Mouse (Mus musculus) forebrain, postnatal 0 days (tissue): ENCODE measurements around the gene Zfp618. TPM values are rescaled to one million over a fixed set of nuclear protein-coding genes. Genes with fewer than 3 reads are reported as not detected.
A peak's percentile ranks its signal among the peaks of the same experiment; 100 is the strongest.

Experiments
- ATAC-seq: fragments of 200-750 bp; cut with Nextera tagmentation; 2 replicates; pipeline ENCODE4 v1.8.0; 2017; ENCODE audit warnings: mild to moderate bottlenecking, moderate library complexity
- DNase-seq: peaks from one replicate; pipeline ENCODE4 v3.0.0-alpha.2; 2015
- H3K27ac ChIP-seq: fragments of 300-500 bp; sonication (generic); 2 replicates; pipeline ENCODE4 v1.5.1; 2014; ENCODE audit warnings: low read depth, mild to moderate bottlenecking, antibody characterized with exemption, low read length, moderate library complexity, mixed read lengths
- H3K27me3 ChIP-seq: fragments of 300-500 bp; sonication (generic); 2 replicates; pipeline ENCODE4 v1.6.1; 2014; ENCODE audit warnings: mild to moderate bottlenecking, low read length, mixed read lengths; ENCODE audit not compliant: insufficient read depth
- H3K36me3 ChIP-seq: fragments of 300-500 bp; sonication (generic); 2 replicates; pipeline ENCODE4 v1.6.1; 2014; ENCODE audit warnings: mild to moderate bottlenecking, moderate library complexity; ENCODE audit not compliant: insufficient read depth
- H3K4me1 ChIP-seq: fragments of 300-500 bp; sonication (generic); 2 replicates; pipeline ENCODE4 v1.6.1; 2014; ENCODE audit warnings: antibody characterized with exemption; ENCODE audit not compliant: insufficient read depth
- H3K4me2 ChIP-seq: fragments of 300-500 bp; sonication (generic); 2 replicates; pipeline ENCODE4 v1.6.1; 2014; ENCODE audit warnings: low read depth, mild to moderate bottlenecking, moderate library complexity
- H3K4me3 ChIP-seq: fragments of 300-500 bp; sonication (generic); 2 replicates; pipeline ENCODE4 v1.5.1; 2014; ENCODE audit warnings: low read depth, low read length, mixed read lengths
- H3K9ac ChIP-seq: fragments of 300-500 bp; sonication (generic); 2 replicates; pipeline ENCODE4 v1.6.1; 2014; ENCODE audit warnings: mild to moderate bottlenecking
- H3K9me3 ChIP-seq: fragments of 300-500 bp; sonication (generic); 2 replicates; pipeline ENCODE4 v1.6.1; 2016; ENCODE audit warnings: low read length
- CTCF ChIP-seq: sonication (generic); IDR thresholded peaks from 2 replicates; pipeline ENCODE4 v1.5.1; 2016; ENCODE audit warnings: antibody characterized with exemption, control low read depth, low read depth
- WGBS: fragments of 180-500 bp; shearing (Covaris S2); extraction: QIAGEN DNeasy Blood & Tissue Kit; methylation state at CpG from one replicate; pipeline ENCODE4 v1.1.7; 2014; 5-methylcytosine and 5-hydroxymethylcytosine counted together
- polyA plus RNA-seq: library from polyadenylated mRNA; unstranded; fragments of >200 nt; fragmentation: Nextera tagmentation; extraction: Ambion mirVana; gene quantifications from 2 replicates; pipeline ENCODE4 v1.2.1, GENCODE M21; 2015
- total RNA-seq: library from RNA; depleted of rRNA; stranded (reverse); fragments of >200 nt; gene quantifications from 2 replicates; pipeline ENCODE4 v1.2.3, GENCODE M21; 2014

Zfp618 gene
- total and polyA plus RNA-seq, 2 experiments from 2014 or later = 11.1 to 21.9 TPM

GRCm38 (mm10) chr4:63154699-63155098 is 189.3 kb downstream of the Zfp618 start, which contains the start of gene Ambp:
TSS of gene Ambp (minus strand) at chr4:63154799.
- no peaks in the 10 kb centered on the region for H3K9me3 ChIP-seq
- H3K4me1 ChIP-seq = no peaks in the 10 kb centered on the region
- H3K36me3 ChIP-seq = no peaks in the 10 kb centered on the region
- no peak within 1 kb of the TSS for H3K4me2 ChIP-seq
- no peak within 1 kb of the TSS for H3K4me3 ChIP-seq
- TF ChIP-seq CTCF = no peak
- WGBS = 63% methylated on average over 5 of the region's 5 CpGs
- DNase-seq = no peak
- no peaks in the 10 kb centered on the region for H3K27me3 ChIP-seq
- no peak for ATAC-seq
- no peak within 1 kb of the TSS for H3K9ac ChIP-seq
- no peak within 1 kb of the TSS for H3K27ac ChIP-seq

- H3K27me3 ChIP-seq = no peaks in the 10 kb centered on the region
- H3K4me1 ChIP-seq = no peaks in the 10 kb centered on the region
- no peak overlapping the region for H3K4me3 ChIP-seq
- H3K9me3 ChIP-seq = no peaks in the 10 kb centered on the region
- peak; percentile 17 for DNase-seq
- H3K27ac ChIP-seq = no peak overlapping the region
- H3K4me2 ChIP-seq = no peak overlapping the region
- no peaks in the 10 kb centered on the region for H3K36me3 ChIP-seq
- no peak for TF ChIP-seq CTCF
- no peak for ATAC-seq
- no peak overlapping the region for H3K9ac ChIP-seq
- 48% methylated on average over 2 of the region's 2 CpGs for WGBS
Observed at GRCm38 (mm10) chr4:63155596-63155995, 190.2 kb downstream of the Zfp618 start.

- ATAC-seq (no peak), DNase-seq (no peak)
- WGBS = 71% methylated on average over 8 of the region's 8 CpGs
- no peak for TF ChIP-seq CTCF
- Histone ChIP-seq H3K9me3 (no peaks in the 10 kb centered on the region), H3K9ac (no peak overlapping the region), H3K27me3 (no peaks in the 10 kb centered on the region), H3K36me3 (no peaks in the 10 kb centered on the region), H3K4me2 (no peak overlapping the region), H3K4me1 (no peaks in the 10 kb centered on the region), H3K4me3 (no peak overlapping the region), H3K27ac (no peak overlapping the region)
Observed at GRCm38 (mm10) chr4:63156726-63157634, 191.6 kb downstream of the Zfp618 start.

DNA sequence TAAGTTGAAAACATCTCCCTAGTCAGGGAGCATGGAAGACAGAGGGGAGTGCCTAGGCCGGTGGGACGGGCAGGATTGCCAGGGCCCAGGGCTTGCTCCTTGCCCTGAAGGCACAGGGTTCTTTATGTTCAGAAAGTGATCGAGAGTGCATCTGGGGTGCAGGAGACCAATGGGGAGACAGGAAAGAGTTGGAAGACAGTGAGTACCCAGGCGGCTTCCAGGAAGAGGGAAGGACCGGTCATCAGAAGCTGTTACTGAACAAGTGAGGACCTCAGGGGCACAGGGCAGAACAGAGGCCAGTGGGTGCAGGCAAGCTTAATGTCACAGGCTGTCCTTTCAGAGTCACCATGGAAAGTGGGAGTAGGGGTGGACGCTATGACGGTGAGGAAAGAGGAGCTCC is 192.8 kb downstream of the Zfp618 start:
- Histone ChIP-seq H3K4me1 (no peaks in the 10 kb centered on the region), H3K27ac (no peak overlapping the region), H3K9ac (no peak overlapping the region), H3K4me3 (no peak overlapping the region), H3K27me3 (no peaks in the 10 kb centered on the region), H3K9me3 (no peaks in the 10 kb centered on the region), H3K4me2 (no peak overlapping the region), H3K36me3 (no peaks in the 10 kb centered on the region)
- WGBS = 89% methylated on average over 7 of the region's 7 CpGs
- TF ChIP-seq CTCF = no peak
- DNase-seq (no peak), ATAC-seq (no peak)

GRCm38 (mm10) chr4:63158961-63159592 is 193.7 kb downstream of the Zfp618 start:
- H3K4me2 ChIP-seq = no peak overlapping the region
- TF ChIP-seq CTCF = peak; percentile 95
- H3K27me3 ChIP-seq = no peaks in the 10 kb centered on the region
- H3K4me1 ChIP-seq = no peaks in the 10 kb centered on the region
- no peaks in the 10 kb centered on the region for H3K9me3 ChIP-seq
- H3K9ac ChIP-seq = no peak overlapping the region
- ATAC-seq = peak; percentile 94
- DNase-seq = peak; percentile 91
- H3K4me3 ChIP-seq = no peak overlapping the region
- WGBS = 18% methylated on average over 5 of the region's 5 CpGs
- no peaks in the 10 kb centered on the region for H3K36me3 ChIP-seq
- H3K27ac ChIP-seq = no peak overlapping the region

DNA sequence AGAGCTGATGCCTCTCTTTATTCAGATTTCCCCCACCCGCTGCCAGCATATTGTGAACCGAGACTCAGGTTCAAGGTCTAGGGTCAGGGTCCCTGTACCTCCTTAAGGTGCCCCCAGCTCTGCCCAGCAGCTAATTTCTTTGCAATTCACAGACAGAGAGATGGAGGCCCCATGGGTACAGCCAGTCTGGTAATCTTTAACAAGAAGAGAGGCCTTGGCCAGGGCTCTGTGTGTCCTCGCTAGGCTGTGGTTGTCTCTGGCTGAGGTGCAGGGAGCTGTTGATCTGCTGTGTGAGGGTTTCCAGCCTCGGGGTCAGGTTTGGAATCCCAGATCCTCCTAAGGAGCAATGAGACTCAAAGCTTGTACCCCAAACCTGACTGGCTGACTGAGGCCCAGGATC is 200.3 kb downstream of the Zfp618 start:
- 86% methylated on average over 4 of the region's 4 CpGs for WGBS
- H3K9ac ChIP-seq = no peak overlapping the region
- ATAC-seq (no peak), DNase-seq (no peak)
- H3K4me2 ChIP-seq = no peak overlapping the region
- no peaks in the 10 kb centered on the region for H3K4me1 ChIP-seq
- no peak for TF ChIP-seq CTCF
- no peaks in the 10 kb centered on the region for H3K27me3 ChIP-seq
- no peaks in the 10 kb centered on the region for H3K36me3 ChIP-seq
- H3K4me3 ChIP-seq = no peak overlapping the region
- H3K9me3 ChIP-seq = no peaks in the 10 kb centered on the region
- no peak overlapping the region for H3K27ac ChIP-seq

GRCm38 (mm10) chr4:63166323-63166722 is 200.9 kb downstream of the Zfp618 start:
- Histone ChIP-seq H3K9me3 (no peaks in the 10 kb centered on the region), H3K4me3 (no peak overlapping the region), H3K27me3 (no peaks in the 10 kb centered on the region), H3K9ac (no peak overlapping the region), H3K27ac (no peak overlapping the region), H3K4me2 (no peak overlapping the region), H3K36me3 (no peaks in the 10 kb centered on the region), H3K4me1 (no peaks in the 10 kb centered on the region)
- TF ChIP-seq CTCF = no peak
- WGBS = 81% methylated on average over 5 of the region's 5 CpGs
- DNase-seq (no peak), ATAC-seq (no peak)
